Mouse (Mus musculus): ENCODE results near the gene Rnaseh2a. TPM values are rescaled to one million over a fixed set of nuclear protein-coding genes. Genes with fewer than 3 reads are reported as not detected.
A peak's percentile ranks its signal among the peaks of the same experiment; 100 is the strongest.

Rnaseh2a gene
- total and polyA plus RNA-seq, 2 experiments from 2014 or later, result 57.3 to 57.9 TPM

GRCm38 (mm10) chr8:84921596-84921995 is 48.0 kb downstream of the Rnaseh2a start:
- H3K4me2 ChIP-seq (ENCODE audit: low read depth, low read length), result no peak overlapping the region
- H3K9ac ChIP-seq (replicated peaks; ENCODE audit: low read depth, low read length), result no peak overlapping the region
- H3K4me1 ChIP-seq (ENCODE audit: control insufficient read depth, insufficient read depth), result no peaks in the 10 kb centered on the region
- H3K27me3 ChIP-seq (ENCODE audit: control insufficient read depth, insufficient read depth, low read length), result peaks cover 42% of the 10 kb centered on the region
- TF ChIP-seq CTCF (IDR thresholded peaks at IDR 0.05; ENCODE audit: low read depth) (no peak), EP300 (IDR thresholded peaks at IDR 0.05; ENCODE audit: low read depth) (0 out of 2 replicates have a peak, but pooled peaks have one; percentile 22)
- H3K9me3 ChIP-seq (replicated peaks; ENCODE audit: control insufficient read depth, low read length), result no peaks in the 10 kb centered on the region
- DNase-seq (ENCODE audit: low spot score) (peak; percentile 76), ATAC-seq (ENCODE audit: insufficient read depth, low read depth) (peak; percentile 81)
- WGBS, result 13% methylated on average over 2 of the region's 2 CpGs
- no peaks in the 10 kb centered on the region for H3K36me3 ChIP-seq (replicated peaks; ENCODE audit: control insufficient read depth, insufficient read depth, low read length)
- no peak overlapping the region for H3K4me3 ChIP-seq (ENCODE audit: low read depth, low read length)
- H3K27ac ChIP-seq (ENCODE audit: low read depth), result no peak overlapping the region

GRCm38 (mm10) chr8:84918646-84919045 is 50.9 kb downstream of the Rnaseh2a start:
- H3K36me3 ChIP-seq (replicated peaks; ENCODE audit: control insufficient read depth, insufficient read depth, low read length), result no peaks in the 10 kb centered on the region
- H3K9ac ChIP-seq (replicated peaks; ENCODE audit: low read depth, low read length), result no peak overlapping the region
- no peak overlapping the region for H3K4me2 ChIP-seq (ENCODE audit: low read depth, low read length)
- 83% methylated on average over 15 of the region's 15 CpGs for WGBS
- H3K27ac ChIP-seq (ENCODE audit: low read depth), result no peak overlapping the region
- TF ChIP-seq EP300 (IDR thresholded peaks at IDR 0.05; ENCODE audit: low read depth), result no peak
- TF ChIP-seq CTCF (IDR thresholded peaks at IDR 0.05; ENCODE audit: low read depth), result no peak
- no peak for DNase-seq (ENCODE audit: low spot score)
- no peaks in the 10 kb centered on the region for H3K4me1 ChIP-seq (ENCODE audit: control insufficient read depth, insufficient read depth)
- peaks cover 37% of the 10 kb centered on the region for H3K27me3 ChIP-seq (ENCODE audit: control insufficient read depth, insufficient read depth, low read length)
- H3K4me3 ChIP-seq (ENCODE audit: low read depth, low read length), result no peak overlapping the region
- no peak for ATAC-seq (ENCODE audit: insufficient read depth, low read depth)
- H3K9me3 ChIP-seq (replicated peaks; ENCODE audit: control insufficient read depth, low read length), result peaks cover 5% of the 10 kb centered on the region

- Histone ChIP-seq H3K36me3 (replicated peaks; ENCODE audit: control insufficient read depth, insufficient read depth, low read length) (no peaks in the 10 kb centered on the region), H3K9me3 (replicated peaks; ENCODE audit: control insufficient read depth, low read length) (peaks cover 5% of the 10 kb centered on the region), H3K9ac (replicated peaks; ENCODE audit: low read depth, low read length) (no peak overlapping the region), H3K4me1 (ENCODE audit: control insufficient read depth, insufficient read depth) (peaks cover 8% of the 10 kb centered on the region; the same call in 1 of the 2 replicates), H3K4me3 (ENCODE audit: low read depth, low read length) (no peak overlapping the region), H3K27ac (ENCODE audit: low read depth) (no peak overlapping the region), H3K4me2 (ENCODE audit: low read depth, low read length) (no peak overlapping the region), H3K27me3 (ENCODE audit: control insufficient read depth, insufficient read depth, low read length) (peaks cover 38% of the 10 kb centered on the region)
- no peak for ATAC-seq (ENCODE audit: insufficient read depth, low read depth)
- no peak for TF ChIP-seq CTCF (IDR thresholded peaks at IDR 0.05; ENCODE audit: low read depth)
- TF ChIP-seq EP300 (IDR thresholded peaks at IDR 0.05; ENCODE audit: low read depth), result no peak
- 30% methylated on average over 20 of the region's 20 CpGs for WGBS
- no peak for DNase-seq (ENCODE audit: low spot score)
These were observed 51.8 kb downstream of the Rnaseh2a start for GRCm38 (mm10) chr8:84917781-84918180.

GRCm38 (mm10) chr8:84915269-84915668 is 54.3 kb downstream of the Rnaseh2a start:
- Histone ChIP-seq H3K27me3 (ENCODE audit: control insufficient read depth, insufficient read depth, low read length) (peaks cover 62% of the 10 kb centered on the region), H3K36me3 (replicated peaks; ENCODE audit: control insufficient read depth, insufficient read depth, low read length) (no peaks in the 10 kb centered on the region), H3K4me1 (ENCODE audit: control insufficient read depth, insufficient read depth) (peaks cover 9% of the 10 kb centered on the region; the same call in 1 of the 2 replicates), H3K4me2 (ENCODE audit: low read depth, low read length) (no peak overlapping the region), H3K9me3 (replicated peaks; ENCODE audit: control insufficient read depth, low read length) (peaks cover 5% of the 10 kb centered on the region), H3K9ac (replicated peaks; ENCODE audit: low read depth, low read length) (no peak overlapping the region), H3K4me3 (ENCODE audit: low read depth, low read length) (no peak overlapping the region), H3K27ac (ENCODE audit: low read depth) (no peak overlapping the region)
- 80% methylated on average over 8 of the region's 8 CpGs for WGBS
- no peak for ATAC-seq (ENCODE audit: insufficient read depth, low read depth)
- no peak for DNase-seq (ENCODE audit: low spot score)
- TF ChIP-seq CTCF (IDR thresholded peaks at IDR 0.05; ENCODE audit: low read depth) (no peak), EP300 (IDR thresholded peaks at IDR 0.05; ENCODE audit: low read depth) (no peak)

- 33% methylated on average over 4 of the region's 4 CpGs for WGBS
- H3K4me1 ChIP-seq (ENCODE audit: control insufficient read depth, insufficient read depth), result peaks cover 9% of the 10 kb centered on the region; the same call in 1 of the 2 replicates
- H3K9me3 ChIP-seq (replicated peaks; ENCODE audit: control insufficient read depth, low read length), result peaks cover 5% of the 10 kb centered on the region
- H3K4me2 ChIP-seq (ENCODE audit: low read depth, low read length), result peak overlapping the region; percentile 70; the same call in 1 of the 2 replicates
- TF ChIP-seq CTCF (IDR thresholded peaks at IDR 0.05; ENCODE audit: low read depth) (no peak), EP300 (IDR thresholded peaks at IDR 0.05; ENCODE audit: low read depth) (no peak)
- ATAC-seq (ENCODE audit: insufficient read depth, low read depth) (no peak), DNase-seq (ENCODE audit: low spot score) (no peak)
- H3K27ac ChIP-seq (ENCODE audit: low read depth), result no peak overlapping the region
- H3K4me3 ChIP-seq (ENCODE audit: low read depth, low read length), result no peak overlapping the region
- no peaks in the 10 kb centered on the region for H3K36me3 ChIP-seq (replicated peaks; ENCODE audit: control insufficient read depth, insufficient read depth, low read length)
- H3K27me3 ChIP-seq (ENCODE audit: control insufficient read depth, insufficient read depth, low read length), result peaks cover 69% of the 10 kb centered on the region
- no peak overlapping the region for H3K9ac ChIP-seq (replicated peaks; ENCODE audit: low read depth, low read length)
These were observed 55.6 kb downstream of the Rnaseh2a start for GRCm38 (mm10) chr8:84913960-84914359.

- Histone ChIP-seq H3K27me3 (ENCODE audit: control insufficient read depth, insufficient read depth, low read length) (peaks cover 65% of the 10 kb centered on the region), H3K27ac (ENCODE audit: low read depth) (no peak overlapping the region), H3K4me1 (ENCODE audit: control insufficient read depth, insufficient read depth) (peaks cover 9% of the 10 kb centered on the region; the same call in 1 of the 2 replicates), H3K4me2 (ENCODE audit: low read depth, low read length) (peak overlapping the region; percentile 70), H3K4me3 (ENCODE audit: low read depth, low read length) (peak overlapping the region; percentile 43), H3K36me3 (replicated peaks; ENCODE audit: control insufficient read depth, insufficient read depth, low read length) (no peaks in the 10 kb centered on the region), H3K9me3 (replicated peaks; ENCODE audit: control insufficient read depth, low read length) (peaks cover 5% of the 10 kb centered on the region), H3K9ac (replicated peaks; ENCODE audit: low read depth, low read length) (peak overlapping the region; percentile 23; the same call in 1 of the 2 replicates)
- WGBS, result 7% methylated on average over 9 of the region's 9 CpGs
- DNase-seq (ENCODE audit: low spot score) (no peak), ATAC-seq (ENCODE audit: insufficient read depth, low read depth) (no peak)
- TF ChIP-seq CTCF (IDR thresholded peaks at IDR 0.05; ENCODE audit: low read depth), result no peak
- no peak for TF ChIP-seq EP300 (IDR thresholded peaks at IDR 0.05; ENCODE audit: low read depth)
These were observed 56.1 kb downstream of the Rnaseh2a start for GRCm38 (mm10) chr8:84913502-84913900.

All from heart, postnatal 0 days (tissue).